Mouse (Mus musculus): ENCODE measurements around the gene Vps9d1.
"Not testable (repeated sequence)": the region's sequence is repeated elsewhere in the genome, so short reads cannot be mapped to it uniquely, and the experiment has no call there.

Gene Vps9d1

GRCm38 (mm10) chr8:123253451-123254098, 573 bp downstream of the Vps9d1 start:
- DNase-seq (ENCODE audit: low read depth, low spot score), result no peak

GRCm38 (mm10) chr8:123252925-123253324, 1.2 kb downstream of the Vps9d1 start:
- DNase-seq (ENCODE audit: low read depth, low spot score), result no peak

GRCm38 (mm10) chr8:123250940-123251339, 3.2 kb downstream of the Vps9d1 start:
- DNase-seq (ENCODE audit: low read depth, low spot score), result no peak

GRCm38 (mm10) chr8:123248596-123248995, 5.6 kb downstream of the Vps9d1 start:
- DNase-seq (ENCODE audit: low read depth, low spot score), result no peak

- no peak for DNase-seq (ENCODE audit: low read depth, low spot score)
Measured at GRCm38 (mm10) chr8:123247748-123248147, 6.4 kb downstream of the Vps9d1 start.

GRCm38 (mm10) chr8:123245543-123245942, 8.6 kb downstream of the Vps9d1 start:
- DNase-seq (ENCODE audit: low read depth, low spot score), result no peak

GRCm38 (mm10) chr8:123244382-123244781, 9.8 kb downstream of the Vps9d1 start:
- no peak for DNase-seq (ENCODE audit: low read depth, low spot score)

GRCm38 (mm10) chr8:123243053-123243452, 11.1 kb downstream of the Vps9d1 start:
- no peak for DNase-seq (ENCODE audit: low read depth, low spot score)

GRCm38 (mm10) chr8:123242107-123242923, 11.8 kb downstream of the Vps9d1 start:
- DNase-seq (ENCODE audit: low read depth, low spot score), result no peak

- no peak for DNase-seq (ENCODE audit: low read depth, low spot score)
Measured at GRCm38 (mm10) chr8:123239398-123239797, 14.8 kb downstream of the Vps9d1 start.

- peak; percentile 89 for DNase-seq (ENCODE audit: low read depth, low spot score)
Measured at GRCm38 (mm10) chr8:123235520-123236497, 18.3 kb downstream of the Vps9d1 start, which contains the start of gene Spata2l. Gene Spata2l (minus strand): TSS chr8:123236233.

GRCm38 (mm10) chr8:123234918-123235519, 19.1 kb downstream of the Vps9d1 start:
- DNase-seq (ENCODE audit: low read depth, low spot score), result peak; percentile 23

GRCm38 (mm10) chr8:123233760-123234159, 20.4 kb downstream of the Vps9d1 start:
- DNase-seq (ENCODE audit: low read depth, low spot score), result no peak

- no peak for DNase-seq (ENCODE audit: low read depth, low spot score)
Measured at GRCm38 (mm10) chr8:123233300-123233699, 20.8 kb downstream of the Vps9d1 start.

- no peak for DNase-seq (ENCODE audit: low read depth, low spot score)
Measured at GRCm38 (mm10) chr8:123232553-123232952, 21.6 kb downstream of the Vps9d1 start.

- DNase-seq (ENCODE audit: low read depth, low spot score), result no peak
Measured at GRCm38 (mm10) chr8:123231742-123232141, 22.4 kb downstream of the Vps9d1 start.

- DNase-seq (ENCODE audit: low read depth, low spot score), result not testable (repeated sequence)
Measured at GRCm38 (mm10) chr8:123230326-123230725, 23.8 kb downstream of the Vps9d1 start.

- no peak for DNase-seq (ENCODE audit: low read depth, low spot score)
Measured at GRCm38 (mm10) chr8:123228416-123228815, 25.7 kb downstream of the Vps9d1 start.

GRCm38 (mm10) chr8:123224278-123225266, 29.6 kb downstream of the Vps9d1 start, which contains the start of gene Cdk10:
Gene Cdk10 (plus strand): TSS chr8:123224842.
- DNase-seq (ENCODE audit: low read depth, low spot score), result peak; percentile 89

- DNase-seq (ENCODE audit: low read depth, low spot score), result no peak
Measured at GRCm38 (mm10) chr8:123220917-123221316, 33.2 kb downstream of the Vps9d1 start.

All from forelimb bud, embryonic 11.5 days (tissue).